Mouse (Mus musculus): ENCODE measurements around the gene Spaca5. TPM values are rescaled to one million over a fixed set of nuclear protein-coding genes. Genes with fewer than 3 reads are reported as not detected.

The Spaca5 gene
- total RNA-seq (2014; fragmentation: Nextera tagmentation) (not detected in 2 replicates), total RNA-seq (2017) (not detected in 2 replicates), polyA plus RNA-seq (2012) (not detected in 2 replicates)

DNA sequence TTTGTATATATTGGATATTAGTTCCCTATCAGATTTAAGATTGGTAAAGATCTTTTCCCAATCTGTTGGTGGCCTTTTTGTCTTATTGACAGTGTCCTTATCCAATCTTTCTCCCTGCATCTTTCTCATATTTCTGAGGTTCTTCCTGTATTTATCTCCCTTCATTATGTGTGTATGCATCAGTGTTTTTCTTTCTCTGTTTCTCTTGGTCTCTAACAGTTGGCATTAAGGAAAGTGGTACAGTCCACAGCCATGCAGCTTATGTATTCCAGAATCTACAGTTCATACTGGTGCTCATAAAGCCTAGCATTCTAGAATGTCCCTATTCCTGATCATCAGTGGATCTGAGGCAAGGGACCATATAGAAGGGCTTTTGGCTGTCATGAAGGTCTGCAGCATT is at the start of gene Spaca5:
Gene Spaca5 (plus strand): TSS at position 301 of the 400 bp plus-strand sequence.
- TF ChIP-seq GATA1 (IDR thresholded peaks at IDR 0.05; ENCODE audit: borderline replicate concordance, low read length) (no peak), GATA2 (IDR thresholded peaks at IDR 0.05; ENCODE audit: borderline replicate concordance, low read depth, low read length) (no peak), POLR2AphosphoS5 (IDR thresholded peaks at IDR 0.05; ENCODE audit: insufficient replicate concordance, low read depth, low read length) (no peak), TAL1 (conservative IDR thresholded peaks at IDR 0.05; ENCODE audit: low read depth, low read length) (no peak), CTCF (IDR thresholded peaks at IDR 0.05; ENCODE audit: low read depth, low read length) (no peak)
- Histone ChIP-seq H3K9me3 (replicated peaks) (no peaks in the 10 kb centered on the region), H3K27me3 (ENCODE audit: insufficient read depth, low read length) (no peaks in the 10 kb centered on the region), H3K4me1 (ENCODE audit: insufficient read depth, low read depth, low read length) (no peaks in the 10 kb centered on the region), H3K4me3 (ENCODE audit: low read depth, low read length) (no peak within 1 kb of the TSS), H3K36me3 (replicated peaks) (no peaks in the 10 kb centered on the region)
- no peak for DNase-seq (ENCODE audit: low spot score)
- no peak for ATAC-seq (ENCODE audit: extremely low read depth, insufficient number of reproducible peaks, low FRiP score, poor library complexity, severe bottlenecking)

DNA sequence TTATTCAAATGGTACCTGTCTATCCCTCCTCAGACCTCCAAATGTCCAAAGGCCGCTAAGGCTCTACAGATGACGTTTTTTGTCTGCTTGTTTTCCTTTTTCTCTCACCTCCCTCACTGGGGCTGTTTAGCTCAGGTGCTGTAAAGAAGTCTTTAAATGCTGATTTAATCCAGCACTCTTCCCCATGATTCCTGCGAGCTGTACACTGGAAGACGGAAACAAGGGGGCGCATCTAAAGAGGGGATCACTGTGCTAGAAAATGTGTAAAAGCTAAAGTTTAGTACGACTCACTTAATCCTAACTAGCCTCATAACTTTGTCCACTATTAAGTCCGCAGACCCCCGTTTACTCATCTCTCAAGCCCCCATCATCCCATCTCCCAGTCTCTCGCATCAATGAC is 6.7 kb upstream of the Spaca5 start:
- Histone ChIP-seq H3K36me3 (replicated peaks) (peaks cover 2% of the 10 kb centered on the region), H3K27me3 (ENCODE audit: insufficient read depth, low read length) (no peaks in the 10 kb centered on the region), H3K4me1 (ENCODE audit: insufficient read depth, low read depth, low read length) (no peaks in the 10 kb centered on the region), H3K9me3 (replicated peaks) (no peaks in the 10 kb centered on the region), H3K4me3 (ENCODE audit: low read depth, low read length) (peak overlapping the region; percentile 70)
- ATAC-seq (ENCODE audit: extremely low read depth, insufficient number of reproducible peaks, low FRiP score, poor library complexity, severe bottlenecking) (no peak), DNase-seq (ENCODE audit: low spot score) (no peak)
- TF ChIP-seq POLR2AphosphoS5 (IDR thresholded peaks at IDR 0.05; ENCODE audit: insufficient replicate concordance, low read depth, low read length) = no peak
- TF ChIP-seq TAL1 (conservative IDR thresholded peaks at IDR 0.05; ENCODE audit: low read depth, low read length) = no peak
- TF ChIP-seq GATA1 (IDR thresholded peaks at IDR 0.05; ENCODE audit: borderline replicate concordance, low read length) = no peak
- no peak for TF ChIP-seq GATA2 (IDR thresholded peaks at IDR 0.05; ENCODE audit: borderline replicate concordance, low read depth, low read length)
- no peak for TF ChIP-seq CTCF (IDR thresholded peaks at IDR 0.05; ENCODE audit: low read depth, low read length)

- DNase-seq (ENCODE audit: low spot score) = peak; percentile 6
- ATAC-seq (ENCODE audit: extremely low read depth, insufficient number of reproducible peaks, low FRiP score, poor library complexity, severe bottlenecking) = peak; percentile 94
- Histone ChIP-seq H3K9me3 (replicated peaks) (no peaks in the 10 kb centered on the region), H3K36me3 (replicated peaks) (peaks cover 2% of the 10 kb centered on the region), H3K4me3 (ENCODE audit: low read depth, low read length) (peak within 1 kb of the TSS; percentile 70), H3K27me3 (ENCODE audit: insufficient read depth, low read length) (no peaks in the 10 kb centered on the region), H3K4me1 (ENCODE audit: insufficient read depth, low read depth, low read length) (no peaks in the 10 kb centered on the region)
- no peak for TF ChIP-seq CTCF (IDR thresholded peaks at IDR 0.05; ENCODE audit: low read depth, low read length)
- TF ChIP-seq GATA1 (IDR thresholded peaks at IDR 0.05; ENCODE audit: borderline replicate concordance, low read length) = no peak
- no peak for TF ChIP-seq TAL1 (conservative IDR thresholded peaks at IDR 0.05; ENCODE audit: low read depth, low read length)
- TF ChIP-seq GATA2 (IDR thresholded peaks at IDR 0.05; ENCODE audit: borderline replicate concordance, low read depth, low read length) = no peak
- TF ChIP-seq POLR2AphosphoS5 (IDR thresholded peaks at IDR 0.05; ENCODE audit: insufficient replicate concordance, low read depth, low read length) = no peak
These were observed 6.2 kb upstream of the Spaca5 start, which contains the start of gene Zfp182 for GRCm38 (mm10) chrX:21061866-21062543. Gene Zfp182, minus strand, starts transcription at chrX:21062316.

DNA sequence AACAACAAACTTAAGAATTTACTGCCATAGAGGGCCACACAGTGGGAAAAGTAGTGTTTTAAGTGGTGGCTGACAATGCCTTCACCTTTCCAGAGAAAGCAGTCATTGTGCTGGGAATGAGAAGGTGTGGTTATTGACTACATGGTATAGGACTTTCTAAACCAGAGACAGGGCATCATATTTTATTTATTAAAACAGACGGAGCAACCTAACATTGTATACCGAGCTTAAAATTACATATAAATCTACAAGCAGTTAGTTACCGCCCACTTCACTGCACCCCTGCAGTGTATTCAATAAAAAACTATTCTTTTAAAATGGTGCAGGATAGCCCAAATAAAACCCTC is 5.7 kb upstream of the Spaca5 start:
- H3K4me3 ChIP-seq (ENCODE audit: low read depth, low read length) = peak overlapping the region; percentile 70; the same call in 1 of the 2 replicates
- H3K9me3 ChIP-seq (replicated peaks) = no peaks in the 10 kb centered on the region
- no peaks in the 10 kb centered on the region for H3K4me1 ChIP-seq (ENCODE audit: insufficient read depth, low read depth, low read length)
- no peak for DNase-seq (ENCODE audit: low spot score)
- H3K36me3 ChIP-seq (replicated peaks) = no peaks in the 10 kb centered on the region
- no peak for ATAC-seq (ENCODE audit: extremely low read depth, insufficient number of reproducible peaks, low FRiP score, poor library complexity, severe bottlenecking)
- no peak for TF ChIP-seq GATA1 (IDR thresholded peaks at IDR 0.05; ENCODE audit: borderline replicate concordance, low read length)
- TF ChIP-seq TAL1 (conservative IDR thresholded peaks at IDR 0.05; ENCODE audit: low read depth, low read length) = no peak
- no peak for TF ChIP-seq POLR2AphosphoS5 (IDR thresholded peaks at IDR 0.05; ENCODE audit: insufficient replicate concordance, low read depth, low read length)
- no peak for TF ChIP-seq GATA2 (IDR thresholded peaks at IDR 0.05; ENCODE audit: borderline replicate concordance, low read depth, low read length)
- no peak for TF ChIP-seq CTCF (IDR thresholded peaks at IDR 0.05; ENCODE audit: low read depth, low read length)
- no peaks in the 10 kb centered on the region for H3K27me3 ChIP-seq (ENCODE audit: insufficient read depth, low read length)

DNA sequence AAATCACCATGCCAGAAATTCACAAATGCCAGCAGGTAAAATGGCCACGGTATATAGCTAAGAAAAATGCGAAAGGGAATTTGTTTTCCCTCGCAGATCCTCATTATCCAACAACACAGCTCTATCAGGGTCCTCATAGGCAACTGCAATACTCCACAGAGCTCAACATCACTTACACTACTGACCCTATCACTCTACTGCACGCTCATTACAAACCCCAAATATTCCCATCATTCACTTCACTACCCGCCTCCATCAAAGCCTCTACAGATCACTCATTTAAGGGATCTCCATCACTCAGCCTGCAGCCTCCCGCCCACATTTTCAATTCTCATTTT is 20.4 kb downstream of the Spaca5 start:
- Histone ChIP-seq H3K27me3 (ENCODE audit: insufficient read depth, low read length) (no peaks in the 10 kb centered on the region), H3K9me3 (replicated peaks) (no peaks in the 10 kb centered on the region), H3K36me3 (replicated peaks) (no peaks in the 10 kb centered on the region), H3K4me1 (ENCODE audit: insufficient read depth, low read depth, low read length) (no peaks in the 10 kb centered on the region), H3K4me3 (ENCODE audit: low read depth, low read length) (no peak overlapping the region)
- DNase-seq (ENCODE audit: low spot score) = no peak
- TF ChIP-seq TAL1 (conservative IDR thresholded peaks at IDR 0.05; ENCODE audit: low read depth, low read length) (no peak), POLR2AphosphoS5 (IDR thresholded peaks at IDR 0.05; ENCODE audit: insufficient replicate concordance, low read depth, low read length) (no peak), GATA2 (IDR thresholded peaks at IDR 0.05; ENCODE audit: borderline replicate concordance, low read depth, low read length) (no peak), CTCF (IDR thresholded peaks at IDR 0.05; ENCODE audit: low read depth, low read length) (no peak), GATA1 (IDR thresholded peaks at IDR 0.05; ENCODE audit: borderline replicate concordance, low read length) (no peak)
- ATAC-seq (ENCODE audit: extremely low read depth, insufficient number of reproducible peaks, low FRiP score, poor library complexity, severe bottlenecking) = no peak

DNA sequence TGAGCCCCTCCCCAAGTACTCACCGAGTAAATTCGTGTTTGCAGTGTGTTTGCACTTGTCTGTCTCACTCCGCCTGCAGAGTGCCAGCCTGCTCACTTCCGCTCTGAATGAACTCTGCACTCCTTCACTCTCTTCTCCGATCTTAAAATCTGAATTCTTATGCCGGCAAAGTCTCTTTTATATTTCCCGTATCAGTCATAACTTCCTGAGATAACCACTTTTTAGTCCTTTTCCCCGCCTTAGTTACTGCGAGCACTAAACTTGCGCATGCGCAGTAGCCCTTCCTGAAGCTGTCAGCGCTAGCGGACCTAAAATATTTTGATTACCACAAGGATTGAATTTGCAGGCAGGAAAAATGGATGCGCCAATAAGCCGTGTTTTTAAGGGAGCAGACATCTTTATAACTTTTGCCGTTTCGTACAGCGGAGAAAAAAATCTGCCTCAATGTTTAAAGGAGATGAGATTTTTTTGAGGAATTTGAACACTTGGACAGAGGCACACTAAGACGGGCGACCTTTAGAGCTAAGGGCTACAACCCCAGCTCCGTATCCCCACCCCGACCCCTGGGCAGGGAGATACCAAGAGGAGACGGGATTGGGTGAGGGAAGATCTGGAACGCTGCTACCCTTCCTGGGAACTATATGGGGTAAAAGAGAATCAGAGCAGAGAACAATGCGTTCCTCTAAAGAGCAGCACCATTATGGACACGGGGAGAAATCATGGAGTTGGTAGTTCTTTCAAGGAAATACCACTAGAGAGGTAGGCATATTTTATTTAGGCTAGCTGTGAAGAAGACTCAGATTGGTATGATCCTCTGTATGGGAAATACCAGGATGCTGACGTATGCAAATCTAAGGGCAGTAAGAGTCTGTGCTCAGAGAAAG is 21.0 kb downstream of the Spaca5 start, which contains the start of gene Zfp300:
Gene Zfp300 (minus strand): TSS at position 545 of the 884 bp plus-strand sequence.
- Histone ChIP-seq H3K9me3 (replicated peaks) (no peaks in the 10 kb centered on the region), H3K36me3 (replicated peaks) (no peaks in the 10 kb centered on the region), H3K4me3 (ENCODE audit: low read depth, low read length) (no peak within 1 kb of the TSS), H3K27me3 (ENCODE audit: insufficient read depth, low read length) (no peaks in the 10 kb centered on the region), H3K4me1 (ENCODE audit: insufficient read depth, low read depth, low read length) (no peaks in the 10 kb centered on the region)
- TF ChIP-seq CTCF (IDR thresholded peaks at IDR 0.05; ENCODE audit: low read depth, low read length) (no peak), TAL1 (conservative IDR thresholded peaks at IDR 0.05; ENCODE audit: low read depth, low read length) (no peak), GATA2 (IDR thresholded peaks at IDR 0.05; ENCODE audit: borderline replicate concordance, low read depth, low read length) (no peak), POLR2AphosphoS5 (IDR thresholded peaks at IDR 0.05; ENCODE audit: insufficient replicate concordance, low read depth, low read length) (no peak), GATA1 (IDR thresholded peaks at IDR 0.05; ENCODE audit: borderline replicate concordance, low read length) (no peak)
- no peak for ATAC-seq (ENCODE audit: extremely low read depth, insufficient number of reproducible peaks, low FRiP score, poor library complexity, severe bottlenecking)
- DNase-seq (ENCODE audit: low spot score) = no peak

All from G1E (cell line).